Mouse (Mus musculus) yolk sac, embryonic 10.5 days (tissue): ENCODE measurements around the gene Usp43.

Experiments
- DNase-seq: peaks from one replicate; pipeline ENCODE4 v3.0.0-alpha.2; 2017; ENCODE audit warnings: low spot score

The Usp43 gene

DNA sequence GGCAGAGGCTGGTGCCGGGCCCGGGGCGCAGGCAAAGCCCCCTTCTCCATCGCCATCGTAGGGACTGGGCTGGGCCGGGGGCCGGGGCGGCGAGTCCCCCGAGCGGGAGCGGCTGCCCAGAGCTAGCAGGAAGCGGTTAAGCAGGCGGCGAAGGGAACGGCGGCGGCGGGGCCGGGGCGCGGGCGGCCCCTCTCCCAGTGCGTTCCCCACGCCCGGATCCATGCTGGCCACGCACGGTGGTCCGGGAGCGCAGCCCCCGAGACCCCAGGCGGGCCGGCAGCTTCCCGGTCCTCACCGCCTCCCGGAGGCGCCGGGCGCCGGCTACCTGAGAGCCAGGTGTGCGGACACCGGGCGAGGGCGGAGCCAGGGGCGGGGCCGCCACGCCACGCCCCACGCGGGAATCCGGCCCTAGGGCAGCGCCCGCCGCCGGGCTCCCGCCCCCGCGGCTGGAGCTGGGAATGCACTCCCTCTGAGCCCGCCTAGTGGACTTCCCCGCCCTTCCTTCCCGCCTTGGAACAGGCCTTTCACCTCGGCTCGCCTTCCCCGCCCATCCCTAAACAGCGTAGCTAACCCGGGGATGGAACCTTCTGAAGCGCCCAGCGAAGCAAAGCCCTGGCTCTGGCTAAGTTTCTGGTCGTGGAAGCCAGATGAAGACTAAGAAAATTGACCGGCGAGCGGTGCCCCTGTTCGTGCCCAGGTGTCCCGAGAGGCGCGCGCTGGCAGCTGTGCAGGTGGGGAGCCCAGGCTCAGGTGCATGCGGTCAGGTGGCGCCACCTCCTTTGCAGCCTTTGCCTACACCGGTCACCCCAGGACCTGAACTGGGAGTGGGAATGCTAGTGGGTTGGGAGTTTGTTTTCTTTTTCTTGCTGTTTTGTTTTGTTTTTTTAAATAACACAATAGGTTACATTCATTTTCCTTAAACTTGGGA, at the start of gene Usp43:
Gene Usp43, minus strand, starts transcription at position 327 of the 928 bp plus-strand sequence.
- peak; percentile 88 for DNase-seq

DNA sequence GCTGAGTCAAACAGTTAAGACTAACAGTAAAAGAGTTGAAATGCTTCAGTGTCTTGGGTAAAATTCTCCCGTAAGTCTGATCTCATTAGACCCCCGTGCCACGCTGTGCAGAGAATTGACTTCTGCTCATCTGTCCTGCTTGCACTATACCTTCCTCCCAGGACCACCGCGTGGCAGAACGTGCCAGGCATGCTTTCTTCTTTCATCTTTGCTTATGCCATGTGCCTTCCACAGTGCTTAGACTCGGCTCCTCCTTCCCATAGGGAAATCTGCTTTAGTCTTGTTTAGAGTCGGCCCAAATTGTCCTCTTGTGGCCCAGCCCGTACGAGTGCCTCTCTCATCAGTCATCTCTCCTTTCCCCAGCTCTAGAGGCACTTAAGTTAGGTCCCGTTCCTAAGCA, 45.9 kb upstream of the Usp43 start:
- no peak for DNase-seq

DNA sequence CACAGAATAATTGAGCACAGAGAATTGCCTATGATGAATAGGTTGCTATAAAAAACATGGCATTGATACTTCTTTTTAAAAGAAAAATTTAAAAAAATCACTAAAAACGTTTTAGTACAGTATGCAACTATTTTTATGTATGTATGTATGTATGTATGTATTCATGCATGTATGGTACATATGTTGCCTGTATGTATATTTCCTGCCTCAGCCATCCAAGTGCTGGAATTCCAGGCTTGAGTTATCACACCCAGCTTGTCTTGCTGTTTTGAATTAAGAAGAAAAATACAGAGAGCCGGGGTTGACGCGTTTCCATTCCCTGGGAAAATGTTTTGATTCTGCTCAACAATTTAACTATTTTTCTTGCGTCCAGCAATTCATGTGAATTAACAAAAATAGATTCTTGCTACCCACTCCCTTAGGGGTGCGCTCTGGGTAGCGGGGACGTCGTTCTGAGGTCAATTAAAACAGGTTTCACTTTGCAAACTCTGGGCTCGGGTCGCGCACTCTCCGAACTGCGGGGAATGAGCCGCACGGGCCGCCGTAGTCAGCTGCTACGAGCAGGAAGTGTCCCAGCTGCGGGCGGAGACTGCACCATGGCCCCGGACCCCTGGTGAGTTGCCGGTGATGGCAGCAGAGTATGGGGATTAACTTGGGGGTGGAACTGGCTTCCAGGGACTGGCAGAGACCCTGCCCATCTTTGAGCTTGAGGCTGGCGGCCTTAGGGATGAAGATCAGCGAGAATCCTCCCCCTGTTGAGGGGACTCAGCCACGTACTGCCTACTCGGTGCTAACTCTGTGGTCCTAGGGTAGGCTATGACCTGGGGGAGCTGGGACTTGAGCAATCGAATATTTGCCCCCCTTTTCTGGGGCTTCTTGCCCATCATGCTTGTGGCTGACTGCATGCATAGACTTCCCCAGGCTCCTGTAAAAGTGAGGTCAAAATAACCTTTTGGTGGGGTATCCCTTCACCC, 44.2 kb upstream of the Usp43 start, which contains the start of gene Stx8:
Gene Stx8, plus strand, starts transcription at position 289 of the 974 bp plus-strand sequence.
- DNase-seq: peak; percentile 88

DNA sequence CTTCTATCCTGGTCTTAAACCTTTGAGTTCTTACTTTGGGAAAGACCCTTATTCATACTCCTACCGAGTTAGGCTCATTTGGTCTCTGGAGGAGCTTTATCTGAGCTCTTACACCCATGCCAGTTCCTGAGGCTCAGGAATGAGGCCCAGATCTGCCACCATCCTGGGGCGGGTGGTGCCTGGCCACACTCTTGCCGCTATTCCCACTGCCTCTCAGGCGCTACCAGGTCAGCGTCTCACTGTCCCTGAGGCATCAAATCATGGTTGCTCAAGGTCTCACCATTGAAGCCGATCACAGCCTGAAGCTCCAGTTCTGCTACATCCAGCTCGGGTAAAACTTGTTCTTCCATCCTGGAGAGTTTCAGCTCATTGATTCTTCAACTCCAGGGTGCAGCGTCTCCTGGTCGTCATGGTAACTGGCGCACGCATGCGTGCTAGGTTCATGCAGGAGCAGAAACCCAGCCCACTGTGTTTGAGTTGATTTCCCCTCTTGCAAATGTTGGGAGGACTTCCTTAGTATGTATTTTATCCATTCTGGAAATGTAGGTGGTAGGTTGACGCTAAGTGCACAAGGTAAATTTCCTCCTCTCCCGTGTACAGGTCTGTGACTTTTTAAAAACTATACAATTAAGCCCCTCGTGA, 43.4 kb upstream of the Usp43 start, which contains the start of gene Cfap52:
Gene Cfap52, minus strand, starts transcription at position 410 of the 642 bp plus-strand sequence.
- DNase-seq: peak; percentile 75

DNA sequence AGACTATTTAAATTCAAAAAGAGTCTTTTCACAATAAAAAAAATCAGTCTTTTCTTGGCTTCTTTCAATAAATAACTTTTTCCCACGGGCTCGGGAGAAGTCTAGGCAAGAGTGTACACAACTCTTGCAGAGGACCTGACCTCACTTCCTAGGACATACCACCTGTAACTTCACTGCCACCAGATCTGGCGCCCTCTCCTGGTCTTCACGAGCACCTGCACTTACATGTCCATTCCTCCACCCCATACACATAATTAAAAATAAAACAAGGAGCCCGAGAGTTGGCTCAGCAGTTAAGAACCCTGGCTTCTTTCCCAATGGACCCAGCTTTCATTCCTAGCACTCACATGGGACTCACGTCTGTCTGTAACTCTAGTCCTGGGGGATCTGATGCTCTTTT, 42.2 kb upstream of the Usp43 start:
- no peak for DNase-seq

DNA sequence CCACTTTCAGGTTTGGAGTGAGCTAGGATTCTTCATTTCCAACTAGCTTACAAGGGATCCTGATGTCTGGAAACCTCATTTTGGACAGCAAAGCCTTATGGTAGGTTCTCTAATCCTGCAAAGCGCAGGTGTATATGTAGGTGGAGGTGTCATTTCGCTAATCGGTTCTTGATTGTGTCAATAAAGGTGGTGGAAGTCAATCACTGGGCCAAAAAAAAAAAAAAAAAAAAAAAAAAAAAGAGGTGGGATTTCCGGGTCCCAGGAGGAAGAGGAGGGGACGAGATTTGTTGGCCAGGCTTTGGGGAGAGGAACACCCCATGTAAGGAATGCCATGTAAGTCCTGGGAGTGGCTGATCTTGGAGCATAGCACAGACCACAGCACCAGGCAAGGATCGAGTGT, 32.5 kb upstream of the Usp43 start:
- no peak for DNase-seq

DNA sequence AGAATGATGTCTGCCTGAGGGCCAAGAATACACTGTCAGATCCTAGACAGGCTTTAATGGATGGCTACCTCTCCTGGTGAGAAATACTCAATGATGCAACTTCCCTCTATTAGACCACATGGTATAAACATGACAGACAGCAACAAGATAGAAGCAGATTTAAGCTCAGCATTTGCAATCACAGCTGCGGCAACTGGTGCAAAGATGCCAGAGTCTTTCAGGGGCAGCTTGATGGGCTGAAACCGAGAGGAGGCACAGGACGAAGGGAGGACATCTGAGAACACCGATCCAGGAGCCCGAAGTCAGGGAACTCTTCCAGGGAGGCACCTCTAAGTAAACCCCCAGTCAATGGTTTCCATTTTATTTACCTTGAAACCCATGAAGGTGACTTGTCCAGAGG, 31.7 kb upstream of the Usp43 start:
- DNase-seq: no peak

DNA sequence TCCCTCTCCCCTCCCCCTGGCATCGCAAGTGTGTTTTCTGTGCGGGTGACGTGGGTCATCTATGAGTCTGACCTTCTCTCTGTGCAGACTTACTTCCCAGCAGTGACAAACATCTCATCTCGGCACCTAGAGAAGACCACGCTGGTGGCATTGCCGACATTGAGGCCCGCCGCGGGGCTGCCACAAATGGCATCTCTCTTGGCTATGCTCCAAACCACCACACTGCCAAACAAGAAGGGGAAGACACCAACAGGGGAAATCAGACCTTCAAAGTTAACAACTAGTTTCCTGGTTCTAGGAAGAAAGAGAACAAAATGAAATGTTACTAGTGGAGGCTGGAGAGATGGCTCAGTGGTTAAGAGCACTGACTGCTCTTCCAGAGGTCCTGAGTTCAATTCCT, 27.5 kb upstream of the Usp43 start:
- no peak for DNase-seq

DNA sequence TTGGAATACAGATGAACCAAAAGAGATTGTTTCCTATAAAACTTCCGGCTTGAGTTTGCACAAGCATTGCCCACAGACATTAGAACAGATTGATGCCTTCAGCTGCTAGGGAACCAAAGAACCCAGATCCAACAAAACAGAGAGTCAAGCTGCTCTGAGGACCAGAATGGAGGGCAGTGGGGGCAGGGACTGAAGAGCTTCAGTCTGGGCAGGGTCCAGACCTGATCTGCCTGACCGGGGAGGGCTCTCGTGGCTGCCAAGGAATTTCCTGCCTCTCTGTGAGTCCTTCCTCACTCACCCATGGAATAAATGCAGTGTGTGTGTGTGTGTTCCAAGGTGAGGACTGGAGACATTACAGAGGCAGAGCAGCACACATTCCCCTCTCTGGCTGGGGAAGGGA, 26.3 kb upstream of the Usp43 start:
- no peak for DNase-seq

DNA sequence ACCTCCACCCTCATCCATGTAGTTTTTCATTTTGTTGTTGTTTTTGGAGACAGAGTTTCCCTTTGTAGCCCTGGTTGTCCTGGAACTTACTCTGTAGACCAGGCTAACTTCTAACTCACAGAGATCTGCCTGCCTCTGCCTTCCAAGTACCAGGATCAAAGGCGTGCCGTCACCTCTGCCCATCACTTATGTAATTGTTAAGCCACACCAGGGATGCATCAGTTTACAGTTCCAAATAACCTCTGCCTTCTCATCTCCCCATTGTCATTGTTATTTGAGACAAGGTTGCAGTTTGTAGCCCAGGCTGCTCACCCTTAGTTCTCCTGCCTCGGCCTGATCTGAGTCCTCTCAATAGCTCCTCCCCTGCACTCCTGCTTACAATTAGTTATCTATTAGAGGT, 10.2 kb upstream of the Usp43 start:
- DNase-seq: no peak

DNA sequence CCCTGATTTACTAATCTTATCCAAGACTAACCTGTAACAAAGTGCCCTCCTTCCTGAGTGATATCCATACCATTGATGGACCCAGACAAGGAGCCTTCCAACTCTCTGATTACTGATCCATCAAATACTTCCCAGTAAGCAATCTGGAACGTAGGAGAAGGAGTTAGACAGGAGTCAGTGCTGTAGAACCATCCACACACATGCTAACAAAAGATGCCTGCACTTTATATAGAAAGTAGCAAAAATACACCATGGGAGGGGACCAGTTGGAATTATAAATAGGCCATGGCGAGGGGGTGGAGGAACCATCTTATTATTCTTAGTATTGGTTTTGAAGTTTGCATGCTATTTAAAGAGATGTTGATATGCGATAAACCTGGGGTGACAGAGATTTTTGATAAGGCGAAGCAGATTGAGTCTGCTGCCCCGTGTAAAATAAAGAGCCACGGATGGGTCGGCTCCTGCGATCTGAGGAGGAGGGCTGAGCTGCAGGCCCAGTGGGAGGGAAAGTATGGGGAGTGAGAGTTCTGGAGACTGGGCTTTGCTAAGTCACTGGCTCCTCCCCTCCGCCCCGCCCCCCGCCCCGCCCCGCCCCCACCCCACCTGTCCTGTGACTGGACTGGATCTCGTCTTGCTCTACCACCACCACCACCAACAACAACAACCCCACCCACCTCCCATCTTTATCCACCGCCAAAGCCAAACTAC, 4.5 kb upstream of the Usp43 start:
- peak; percentile 38 for DNase-seq

DNA sequence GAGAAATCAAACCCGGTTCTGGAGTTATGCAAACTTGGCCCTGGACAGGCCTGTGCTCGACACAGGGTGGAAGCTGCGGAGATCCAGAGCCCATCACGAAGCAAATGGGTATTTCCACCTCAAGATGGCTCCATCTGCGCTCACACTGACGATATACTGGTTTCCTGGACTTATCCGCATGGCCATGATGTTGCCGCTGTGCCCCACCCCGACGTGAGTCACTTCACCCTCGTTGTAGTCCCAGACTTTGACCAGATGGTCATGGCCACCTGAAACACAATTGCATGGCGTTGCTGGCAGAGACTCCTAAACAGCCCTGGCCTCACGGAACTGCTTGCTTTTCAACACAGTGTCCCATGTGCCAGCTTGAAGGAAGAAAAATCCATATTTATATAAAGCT, 3.0 kb upstream of the Usp43 start:
- no peak for DNase-seq

DNA sequence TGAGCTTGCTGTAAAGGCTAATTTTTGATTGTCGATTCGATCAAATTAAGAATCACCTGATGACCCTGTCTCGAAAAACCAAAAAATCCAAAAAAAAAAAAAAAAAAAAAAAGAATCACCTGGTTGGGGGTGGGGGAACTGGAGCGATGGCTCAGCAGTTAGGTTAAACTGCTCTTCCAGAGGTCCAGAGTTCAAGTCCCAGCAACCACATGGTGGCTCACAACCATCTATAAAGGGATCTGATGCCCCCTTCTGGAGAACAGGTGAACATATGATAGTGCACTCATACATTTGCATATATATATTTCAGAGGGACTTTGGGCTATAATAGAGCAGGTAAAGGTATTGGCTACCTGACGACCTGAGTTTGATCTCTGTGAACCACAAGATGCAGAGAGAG, 1.8 kb upstream of the Usp43 start:
- DNase-seq: no peak

DNA sequence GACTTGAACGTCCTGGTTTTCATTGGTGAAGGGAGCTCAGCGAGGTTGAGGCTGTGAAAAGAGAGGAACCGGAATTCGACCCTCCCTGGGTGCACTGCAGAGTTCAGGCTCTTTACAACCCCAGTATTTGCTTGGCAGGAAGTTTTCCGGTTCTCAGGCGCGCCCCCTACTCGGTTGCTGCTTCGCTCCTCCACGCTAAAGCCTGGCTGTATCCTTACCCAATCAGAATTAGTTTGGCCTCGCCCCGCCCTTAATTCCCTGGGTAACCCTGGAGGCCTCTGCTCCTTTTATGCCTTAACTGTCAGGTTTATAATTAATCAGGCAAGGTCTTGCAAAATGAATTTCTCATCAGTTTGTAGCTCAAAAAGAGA, 787 bp upstream of the Usp43 start:
- DNase-seq: peak; percentile 88

DNA sequence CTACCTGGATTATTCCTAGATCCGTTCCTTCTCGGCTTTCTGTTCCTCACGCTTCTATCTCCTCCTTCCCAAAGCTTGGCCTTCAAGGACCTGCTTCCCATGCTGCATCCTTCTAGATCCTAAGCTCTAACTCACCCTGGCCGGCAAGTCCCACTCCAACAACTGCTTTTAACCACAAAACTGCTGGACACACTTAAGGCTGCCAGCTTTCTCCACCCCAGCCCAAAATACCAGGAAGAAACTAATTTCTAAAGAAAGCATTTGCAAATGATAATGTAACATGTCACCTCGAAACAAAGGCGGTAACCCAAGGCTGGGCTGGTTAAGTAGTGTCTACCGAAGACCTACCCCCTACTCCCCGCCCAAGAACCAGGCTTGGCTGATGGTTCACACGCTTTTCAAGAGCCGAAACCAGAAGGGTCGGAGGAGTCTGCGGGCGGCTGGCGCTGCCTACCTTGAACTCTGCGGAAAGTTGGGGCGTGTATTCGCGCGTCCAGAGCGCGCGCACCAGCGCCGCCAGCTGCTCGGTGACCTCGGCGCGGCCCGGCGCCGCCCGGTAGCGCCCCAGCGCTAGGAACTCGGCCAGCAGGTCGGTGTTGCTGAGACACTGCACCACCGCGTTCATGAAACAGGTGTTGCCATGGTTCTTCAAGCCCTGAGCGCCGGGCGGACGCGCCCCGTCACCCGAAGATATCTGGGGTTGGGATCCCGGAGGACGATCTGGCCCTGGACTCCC, 694 bp downstream of the Usp43 start:
- DNase-seq: peak; percentile 61

DNA sequence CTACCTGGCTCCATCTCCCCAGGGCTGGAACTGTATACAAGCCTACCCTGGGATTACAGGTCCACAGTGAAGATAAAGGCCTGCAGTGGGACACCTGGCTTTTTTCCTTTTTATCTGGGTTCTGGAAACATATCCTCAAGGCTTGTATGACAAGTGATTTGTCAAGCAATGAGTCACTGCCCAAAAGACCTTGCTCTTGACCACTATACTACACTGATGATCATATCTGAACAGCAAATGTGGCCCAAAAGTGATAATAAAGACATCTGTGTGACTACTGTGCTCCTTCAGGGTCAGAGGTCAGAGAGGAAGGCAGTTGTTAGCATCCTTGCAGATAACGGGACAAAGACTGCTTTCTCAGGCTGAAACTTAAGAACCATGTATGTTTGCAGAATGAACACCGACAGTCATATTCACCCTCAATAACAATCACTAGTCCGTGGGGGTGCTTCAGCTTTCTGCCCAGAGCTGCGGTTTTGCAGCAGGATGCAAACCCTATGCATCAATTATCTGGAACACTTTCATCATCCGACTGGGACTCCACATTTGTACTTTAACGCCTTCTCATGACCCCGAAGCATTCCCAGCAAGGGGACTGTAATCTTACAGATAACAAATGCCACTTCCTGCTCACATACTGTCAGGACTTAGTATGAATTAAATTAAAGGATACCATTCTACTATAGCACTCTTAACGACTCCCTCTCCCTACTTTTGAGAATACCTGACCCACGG, 1.6 kb downstream of the Usp43 start:
- DNase-seq: no peak

DNA sequence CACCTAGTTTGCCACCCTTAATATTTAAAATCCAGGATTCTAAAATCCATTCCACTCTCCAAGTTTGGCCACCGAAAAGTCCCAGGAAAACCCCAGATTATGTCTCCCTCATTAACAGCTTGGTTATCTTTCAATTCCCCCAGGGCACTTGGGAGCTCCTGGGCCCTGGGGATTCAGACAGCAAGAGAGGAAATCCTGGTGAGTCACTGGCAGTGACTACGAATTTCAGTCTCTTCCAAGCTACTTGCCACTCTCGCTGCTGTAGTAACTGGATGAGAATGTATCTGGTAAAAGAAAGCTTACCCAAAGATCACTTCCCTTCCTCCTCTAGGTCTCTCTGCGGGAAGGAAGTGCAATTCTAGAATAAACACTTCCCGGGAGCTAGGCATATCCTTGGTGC, 2.4 kb downstream of the Usp43 start:
- no peak for DNase-seq

DNA sequence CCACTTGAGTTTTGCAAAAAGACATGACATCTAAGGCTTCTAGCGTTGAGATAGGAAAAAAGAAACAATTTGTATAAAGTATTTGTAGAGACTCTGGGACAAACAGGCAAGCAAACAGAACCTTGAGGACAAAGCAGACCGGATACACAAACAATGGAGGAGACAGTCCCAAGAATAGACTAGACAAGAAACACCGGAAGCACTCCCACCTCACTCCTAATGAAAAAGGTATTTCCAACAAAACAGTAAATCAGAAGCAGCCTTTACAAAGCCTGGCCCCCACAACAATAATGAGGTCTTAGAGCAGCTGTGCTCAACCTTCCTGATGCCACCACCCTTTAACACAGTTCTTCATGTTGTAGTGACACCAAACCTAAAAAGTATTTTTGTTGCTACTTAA, 4.8 kb downstream of the Usp43 start:
- DNase-seq: no peak

DNA sequence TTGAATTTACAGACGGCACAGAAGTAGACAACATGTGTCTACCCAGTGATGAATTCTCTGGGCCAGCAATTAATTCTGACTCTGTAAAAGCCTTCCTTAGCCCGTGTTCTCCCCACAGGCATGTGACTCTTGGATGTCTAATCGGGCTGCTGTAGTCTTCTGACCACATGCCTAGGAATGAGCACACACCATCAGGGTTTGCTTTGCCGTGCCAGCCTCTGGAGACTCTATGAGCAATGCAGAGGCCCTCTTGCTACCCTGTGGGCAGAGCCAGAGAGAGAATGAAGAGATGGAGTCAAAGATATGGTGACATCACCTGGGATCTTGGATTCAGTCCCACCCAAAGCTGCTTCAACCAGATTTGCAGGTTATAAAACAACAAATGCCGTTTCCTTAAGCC, 10.9 kb downstream of the Usp43 start:
- DNase-seq: no peak

DNA sequence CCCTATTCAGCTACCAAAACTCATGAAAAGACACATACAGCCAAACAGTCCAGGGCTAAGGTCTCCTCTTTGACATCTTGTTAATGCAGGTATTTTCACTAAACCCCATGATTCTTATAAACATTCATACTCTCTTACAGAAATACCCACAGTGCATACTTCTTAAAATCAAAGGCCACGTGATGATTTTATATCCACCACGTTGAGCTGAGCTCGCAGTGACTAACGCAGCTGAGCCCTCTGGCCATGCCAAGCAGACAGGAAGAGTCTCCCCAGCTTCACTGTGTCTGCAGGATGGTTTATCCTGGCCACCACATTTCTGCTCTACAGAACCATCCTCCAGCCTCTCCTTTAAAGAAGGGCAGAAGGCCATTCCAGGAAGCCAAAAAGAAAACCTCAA, 18.2 kb downstream of the Usp43 start:
- DNase-seq: no peak
